Mouse (Mus musculus) intestine, embryonic 14.5 days (tissue): Measurements from ENCODE around the gene Cd6. TPM values are rescaled to one million over a fixed set of nuclear protein-coding genes. Genes with fewer than 3 reads are reported as not detected.

Experiments
- ATAC-seq: fragments of 200-750 bp; cut with Nextera tagmentation; replicated peaks from 2 replicates; pipeline ENCODE4 v1.8.0; 2017; ENCODE audit warnings: low read depth, moderate number of reproducible peaks, moderate TSS enrichment, moderate library complexity; ENCODE audit not compliant: low FRiP score, low TSS enrichment
- DNase-seq: peaks from one replicate; pipeline ENCODE4 v3.0.0-alpha.2; 2018; ENCODE audit warnings: low spot score
- H3K27ac ChIP-seq: fragments of 300-500 bp; sonication (generic); 2 replicates; pipeline ENCODE4 v1.5.1; 2014; ENCODE audit warnings: low read depth, mild to moderate bottlenecking, control low read depth
- H3K27me3 ChIP-seq: fragments of 300-500 bp; sonication (generic); replicated peaks from 2 replicates; pipeline ENCODE4 v1.6.1; 2014; ENCODE audit warnings: low read length, control low read depth; ENCODE audit not compliant: control insufficient read depth, insufficient read depth
- H3K36me3 ChIP-seq: fragments of 300-500 bp; sonication (generic); 2 replicates; pipeline ENCODE4 v1.6.1; 2014; ENCODE audit warnings: low read length, control low read depth; ENCODE audit not compliant: control insufficient read depth, insufficient read depth
- H3K4me1 ChIP-seq: fragments of 300-500 bp; sonication (generic); replicated peaks from 2 replicates; pipeline ENCODE4 v1.6.1; 2014; ENCODE audit warnings: low read length, control low read depth, mixed read lengths; ENCODE audit not compliant: control insufficient read depth, insufficient read depth
- H3K4me2 ChIP-seq: fragments of 300-500 bp; sonication (generic); 2 replicates; pipeline ENCODE4 v1.6.1; 2014; ENCODE audit warnings: low read length
- H3K4me3 ChIP-seq: fragments of 300-500 bp; sonication (generic); 2 replicates; pipeline ENCODE4 v1.5.1; 2014; ENCODE audit warnings: low read depth, low read length, control low read depth, mixed read lengths
- H3K9ac ChIP-seq: fragments of 300-500 bp; sonication (generic); 2 replicates; pipeline ENCODE4 v1.6.1; 2014; ENCODE audit warnings: mild to moderate bottlenecking, low read length
- H3K9me3 ChIP-seq: fragments of 300-500 bp; sonication (generic); 2 replicates; pipeline ENCODE4 v1.6.1; 2016; ENCODE audit warnings: low read length, control low read depth; ENCODE audit not compliant: control insufficient read depth
- WGBS: fragments of 180-500 bp; shearing (Covaris S2); extraction: QIAGEN DNeasy Blood & Tissue Kit; methylation state at CpG from one replicate; pipeline ENCODE4 v1.1.7; 2014; 5-methylcytosine and 5-hydroxymethylcytosine counted together
- polyA plus RNA-seq: library from polyadenylated mRNA; unstranded; fragments of >200 nt; fragmentation: Nextera tagmentation; extraction: Ambion mirVana; gene quantifications from 2 replicates; pipeline ENCODE4 v1.2.1, GENCODE M21; 2014

Gene Cd6
- polyA plus RNA-seq, 1 experiment from 2014 or later = 0.11 TPM

GRCm38 (mm10) chr19:10867946-10868622 lies 38.2 kb upstream of the Cd6 start:
- peak overlapping the region; percentile 88 for H3K4me3 ChIP-seq
- H3K27me3 ChIP-seq = no peaks in the 10 kb centered on the region
- no peak overlapping the region for H3K27ac ChIP-seq
- WGBS = 22% methylated on average over 5 of the region's 5 CpGs
- H3K36me3 ChIP-seq = peaks cover 65% of the 10 kb centered on the region
- ATAC-seq (no peak), DNase-seq (no peak)
- H3K4me1 ChIP-seq = peaks cover 21% of the 10 kb centered on the region
- H3K9ac ChIP-seq = peak overlapping the region; percentile 85
- H3K9me3 ChIP-seq = no peaks in the 10 kb centered on the region
- H3K4me2 ChIP-seq = peak overlapping the region; percentile 86

DNA sequence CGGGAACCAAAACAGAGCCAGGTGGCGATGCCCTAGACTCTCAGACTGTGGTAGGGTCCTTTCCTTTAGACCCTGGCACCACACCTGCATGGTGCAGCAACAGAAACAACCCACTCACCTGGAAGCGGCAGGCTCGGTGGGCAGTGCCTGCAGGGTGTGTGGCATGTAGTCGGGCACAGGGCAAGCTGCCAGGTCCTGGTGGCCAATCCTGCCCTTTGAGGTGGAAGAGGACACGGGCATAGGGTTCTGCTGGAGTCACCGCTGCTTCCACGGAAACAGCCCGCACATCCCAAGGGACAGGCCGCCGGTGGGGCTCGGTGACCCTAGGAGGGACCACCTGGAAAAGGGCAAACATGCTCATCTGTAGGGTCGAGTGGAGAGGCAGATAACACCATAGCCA lies 36.5 kb upstream of the Cd6 start:
- Histone ChIP-seq H3K9me3 (no peaks in the 10 kb centered on the region), H3K27me3 (no peaks in the 10 kb centered on the region), H3K4me1 (peaks cover 21% of the 10 kb centered on the region), H3K36me3 (peaks cover 65% of the 10 kb centered on the region), H3K4me3 (no peak overlapping the region), H3K9ac (no peak overlapping the region), H3K27ac (no peak overlapping the region), H3K4me2 (no peak overlapping the region)
- DNase-seq (no peak), ATAC-seq (no peak)
- WGBS = 94% methylated on average over 13 of the region's 13 CpGs

DNA sequence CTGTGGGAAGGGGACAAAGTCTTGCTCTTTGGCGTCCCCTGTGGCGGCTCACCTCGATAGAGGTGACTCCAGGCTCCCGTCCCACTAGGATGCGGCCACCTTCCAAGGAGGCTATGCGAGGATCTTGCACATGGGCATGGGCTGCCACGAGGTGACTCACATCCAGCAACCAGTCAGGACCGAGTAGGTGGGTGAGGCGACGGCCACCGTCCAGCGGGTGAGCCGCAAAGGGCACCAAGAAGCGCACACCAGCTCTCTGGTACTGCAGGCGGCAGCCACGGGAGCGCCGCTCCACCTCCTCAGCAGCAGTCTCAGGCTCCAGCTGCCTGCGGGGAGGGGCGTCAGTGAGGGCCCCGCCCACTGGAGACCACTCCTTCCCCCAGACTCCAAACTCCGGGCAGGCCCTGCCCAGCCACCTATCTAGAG lies 30.2 kb upstream of the Cd6 start:
- no peak for DNase-seq

GRCm38 (mm10) chr19:10856520-10856919 lies 26.7 kb upstream of the Cd6 start:
- no peaks in the 10 kb centered on the region for H3K9me3 ChIP-seq
- no peaks in the 10 kb centered on the region for H3K4me1 ChIP-seq
- no peak overlapping the region for H3K4me2 ChIP-seq
- H3K27ac ChIP-seq = no peak overlapping the region
- peaks cover 52% of the 10 kb centered on the region for H3K36me3 ChIP-seq
- H3K9ac ChIP-seq = no peak overlapping the region
- DNase-seq (no peak), ATAC-seq (no peak)
- H3K4me3 ChIP-seq = no peak overlapping the region
- WGBS = 52% methylated on average over 2 of the region's 2 CpGs
- no peaks in the 10 kb centered on the region for H3K27me3 ChIP-seq

More for the DNA sequence above, 30.2 kb upstream of the Cd6 start:
- H3K27me3 ChIP-seq = no peaks in the 10 kb centered on the region
- no peak overlapping the region for H3K4me3 ChIP-seq
- no peaks in the 10 kb centered on the region for H3K4me1 ChIP-seq
- H3K36me3 ChIP-seq = peaks cover 87% of the 10 kb centered on the region
- 49% methylated on average over 21 of the region's 22 CpGs for WGBS
- H3K27ac ChIP-seq = no peak overlapping the region
- H3K9me3 ChIP-seq = no peaks in the 10 kb centered on the region
- 0 out of 2 replicates have a peak, but pooled peaks have one; percentile 10 for ATAC-seq
- H3K4me2 ChIP-seq = no peak overlapping the region
- H3K9ac ChIP-seq = no peak overlapping the region

DNA sequence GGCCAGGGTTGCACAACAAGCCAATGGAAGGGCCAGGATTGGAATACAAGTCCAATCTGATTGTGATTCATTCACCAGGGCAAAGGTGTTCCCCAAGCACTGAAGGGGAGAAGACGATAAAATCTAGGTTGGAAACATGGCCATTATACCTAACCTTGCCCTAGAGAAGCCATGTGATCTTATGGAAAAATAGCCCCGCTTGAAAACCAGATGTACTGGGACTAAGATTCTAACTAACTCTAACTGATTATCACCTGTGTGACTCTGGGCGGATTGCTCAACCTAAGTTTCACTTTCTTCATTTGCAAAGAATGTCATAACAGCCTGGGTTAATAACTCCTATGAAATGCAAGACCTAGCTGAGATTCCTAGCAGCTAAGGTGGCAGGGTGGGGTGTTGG lies 25.6 kb upstream of the Cd6 start:
- Histone ChIP-seq H3K9ac (no peak overlapping the region), H3K4me2 (no peak overlapping the region), H3K27me3 (no peaks in the 10 kb centered on the region), H3K4me1 (no peaks in the 10 kb centered on the region), H3K27ac (no peak overlapping the region), H3K9me3 (no peaks in the 10 kb centered on the region), H3K36me3 (peaks cover 41% of the 10 kb centered on the region), H3K4me3 (no peak overlapping the region)
- 84% methylated on average over 3 of the region's 3 CpGs for WGBS
- DNase-seq (no peak), ATAC-seq (no peak)

DNA sequence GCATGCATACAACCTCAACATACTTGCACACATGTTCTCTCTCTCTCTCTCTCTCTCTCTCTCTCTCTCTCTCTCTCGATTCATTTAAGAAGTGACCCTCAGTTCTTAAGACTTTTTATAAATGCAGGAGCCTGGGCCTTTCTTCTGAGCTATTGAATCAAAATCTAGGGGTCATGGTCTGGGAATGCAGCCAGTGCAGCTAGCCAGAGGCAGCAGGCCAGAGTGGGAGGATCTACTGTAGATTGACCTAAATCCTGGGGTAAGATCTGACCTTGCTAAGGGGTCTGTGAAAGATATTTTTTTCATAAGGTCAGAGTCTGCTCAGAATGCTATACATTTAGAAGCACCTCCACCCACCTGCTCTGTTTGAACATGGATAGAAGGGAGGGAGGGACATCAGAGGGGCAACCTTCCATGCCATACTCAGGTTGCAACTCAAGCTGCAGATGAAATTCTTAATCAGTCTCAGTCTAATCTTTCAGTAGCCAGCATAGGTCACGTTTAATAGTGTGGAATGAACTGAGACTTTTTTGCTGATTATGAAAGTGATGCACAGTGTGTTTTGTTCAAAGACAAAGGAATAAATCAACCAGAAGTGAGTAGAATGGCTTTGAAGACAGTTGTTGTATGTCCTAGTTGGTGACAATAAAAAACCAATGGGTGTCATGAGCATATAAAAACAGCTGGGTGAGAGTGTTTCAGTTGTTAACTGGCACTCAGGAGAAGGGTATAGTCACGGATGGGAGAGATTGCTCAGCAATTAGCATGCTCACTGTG lies 17.6 kb upstream of the Cd6 start:
- H3K27me3 ChIP-seq = no peaks in the 10 kb centered on the region
- DNase-seq = no peak
- H3K9ac ChIP-seq = no peak overlapping the region
- no peak overlapping the region for H3K4me3 ChIP-seq
- H3K9me3 ChIP-seq = no peaks in the 10 kb centered on the region
- H3K36me3 ChIP-seq = no peaks in the 10 kb centered on the region
- no peaks in the 10 kb centered on the region for H3K4me1 ChIP-seq
- ATAC-seq = no peak
- 57% methylated on average over 3 of the region's 3 CpGs for WGBS
- H3K27ac ChIP-seq = no peak overlapping the region
- H3K4me2 ChIP-seq = no peak overlapping the region

DNA sequence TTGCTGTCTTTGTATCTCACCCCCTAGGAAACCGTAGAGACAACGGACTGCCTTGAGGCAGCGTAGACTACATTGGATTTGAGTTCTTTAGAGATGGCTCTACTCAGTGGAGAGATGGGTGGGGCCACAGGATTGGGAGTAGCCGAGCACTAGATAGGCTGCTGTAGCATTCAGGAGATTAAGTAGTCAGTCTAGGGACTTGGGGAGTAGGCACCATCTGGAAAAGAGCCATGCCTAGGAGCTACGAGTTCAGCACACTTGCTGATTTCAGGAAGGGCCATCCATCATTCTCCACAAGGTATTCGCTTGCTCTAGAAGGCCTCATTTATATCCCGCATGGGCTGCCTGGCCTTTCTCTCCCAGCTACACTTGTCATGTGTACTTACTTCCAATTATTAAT lies 16.3 kb upstream of the Cd6 start:
- WGBS = 66% methylated on average over 7 of the region's 7 CpGs
- no peak for DNase-seq

DNA sequence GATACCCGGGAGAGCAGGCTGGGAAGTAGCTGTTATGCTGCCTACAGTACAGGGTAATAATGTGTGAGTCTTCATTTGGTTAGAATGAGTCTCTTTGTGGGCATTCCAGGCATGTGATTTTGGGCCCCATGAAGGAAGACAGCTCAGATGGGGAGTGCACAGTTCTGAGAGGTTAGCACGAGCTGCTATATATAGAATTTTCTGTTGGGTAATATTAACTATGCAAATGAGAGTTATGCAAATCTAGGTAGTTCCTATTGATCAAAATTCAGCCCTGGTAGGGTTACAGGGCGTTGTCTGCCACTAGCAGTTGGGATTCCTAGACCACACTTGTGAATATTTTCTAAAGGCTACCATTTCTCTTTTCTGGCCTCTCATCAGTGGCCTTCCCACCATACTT lies 15.6 kb upstream of the Cd6 start:
- H3K4me3 ChIP-seq = no peak overlapping the region
- no peaks in the 10 kb centered on the region for H3K4me1 ChIP-seq
- no peaks in the 10 kb centered on the region for H3K36me3 ChIP-seq
- DNase-seq (no peak), ATAC-seq (no peak)
- no peak overlapping the region for H3K9ac ChIP-seq
- no peaks in the 10 kb centered on the region for H3K9me3 ChIP-seq
- no peak overlapping the region for H3K4me2 ChIP-seq
- 81% methylated on average over 3 of the region's 3 CpGs for WGBS
- no peaks in the 10 kb centered on the region for H3K27me3 ChIP-seq
- H3K27ac ChIP-seq = no peak overlapping the region

More for the DNA sequence above, 16.3 kb upstream of the Cd6 start:
- ATAC-seq = no peak
- H3K4me3 ChIP-seq = no peak overlapping the region
- H3K27ac ChIP-seq = no peak overlapping the region
- H3K4me1 ChIP-seq = no peaks in the 10 kb centered on the region
- no peaks in the 10 kb centered on the region for H3K27me3 ChIP-seq
- no peak overlapping the region for H3K4me2 ChIP-seq
- H3K9ac ChIP-seq = no peak overlapping the region
- no peaks in the 10 kb centered on the region for H3K9me3 ChIP-seq
- H3K36me3 ChIP-seq = no peaks in the 10 kb centered on the region
